Mouse (Mus musculus): Measurements from ENCODE around the gene Acadm. TPM values are rescaled to one million over a fixed set of nuclear protein-coding genes. Genes with fewer than 3 reads are reported as not detected.

The Acadm gene
- polyA plus RNA-seq, 1 experiment from 2014 or later, result 56.5 TPM

- no peaks in the 10 kb centered on the region; the same call in 1 of the 2 replicates for H3K36me3 ChIP-seq (ENCODE audit: control insufficient read depth, insufficient read depth, low read length)
- no peaks in the 10 kb centered on the region for H3K4me1 ChIP-seq (ENCODE audit: control insufficient read depth, insufficient read depth, low read length)
- no peak overlapping the region for H3K9ac ChIP-seq (replicated peaks; ENCODE audit: low read depth, low read length)
- no peak overlapping the region for H3K4me2 ChIP-seq (ENCODE audit: low read depth, low read length)
- H3K9me3 ChIP-seq (ENCODE audit: control insufficient read depth, low read length), result no peaks in the 10 kb centered on the region
- no peak overlapping the region for H3K4me3 ChIP-seq (ENCODE audit: low read depth, low read length)
- ATAC-seq (ENCODE audit: low read depth), result no peak
- H3K27ac ChIP-seq (ENCODE audit: low read depth, low read length), result no peak overlapping the region
- WGBS, result 92% methylated on average over 7 of the region's 7 CpGs
- H3K27me3 ChIP-seq (ENCODE audit: control insufficient read depth, insufficient read depth, low read length), result no peaks in the 10 kb centered on the region
Observed at GRCm38 (mm10) chr3:153926333-153926732, 18.1 kb downstream of the Acadm start.

GRCm38 (mm10) chr3:153921147-153921910 lies 23.1 kb downstream of the Acadm start:
- 96% methylated on average over 10 of the region's 10 CpGs for WGBS
- Histone ChIP-seq H3K27me3 (ENCODE audit: control insufficient read depth, insufficient read depth, low read length) (no peaks in the 10 kb centered on the region), H3K9ac (replicated peaks; ENCODE audit: low read depth, low read length) (no peak overlapping the region), H3K4me2 (ENCODE audit: low read depth, low read length) (no peak overlapping the region), H3K4me3 (ENCODE audit: low read depth, low read length) (no peak overlapping the region), H3K36me3 (ENCODE audit: control insufficient read depth, insufficient read depth, low read length) (no peaks in the 10 kb centered on the region; the same call in 1 of the 2 replicates), H3K27ac (ENCODE audit: low read depth, low read length) (no peak overlapping the region), H3K4me1 (ENCODE audit: control insufficient read depth, insufficient read depth, low read length) (no peaks in the 10 kb centered on the region), H3K9me3 (ENCODE audit: control insufficient read depth, low read length) (no peaks in the 10 kb centered on the region)
- no peak for ATAC-seq (ENCODE audit: low read depth)

GRCm38 (mm10) chr3:153917200-153917599 lies 27.2 kb downstream of the Acadm start:
- H3K4me3 ChIP-seq (ENCODE audit: low read depth, low read length), result no peak overlapping the region
- H3K4me1 ChIP-seq (ENCODE audit: control insufficient read depth, insufficient read depth, low read length), result peaks cover 3% of the 10 kb centered on the region; the same call in 1 of the 2 replicates
- no peak overlapping the region for H3K9ac ChIP-seq (replicated peaks; ENCODE audit: low read depth, low read length)
- no peaks in the 10 kb centered on the region for H3K27me3 ChIP-seq (ENCODE audit: control insufficient read depth, insufficient read depth, low read length)
- no peaks in the 10 kb centered on the region for H3K36me3 ChIP-seq (ENCODE audit: control insufficient read depth, insufficient read depth, low read length)
- no peaks in the 10 kb centered on the region for H3K9me3 ChIP-seq (ENCODE audit: control insufficient read depth, low read length)
- H3K4me2 ChIP-seq (ENCODE audit: low read depth, low read length), result no peak overlapping the region
- H3K27ac ChIP-seq (ENCODE audit: low read depth, low read length), result no peak overlapping the region
- no peak for ATAC-seq (ENCODE audit: low read depth)
- 7% methylated on average over 1 of the region's 1 CpGs for WGBS

- 44% methylated on average over 6 of the region's 6 CpGs for WGBS
- H3K27me3 ChIP-seq (ENCODE audit: control insufficient read depth, insufficient read depth, low read length), result no peaks in the 10 kb centered on the region
- ATAC-seq (ENCODE audit: low read depth), result no peak
- peak overlapping the region; percentile 92 for H3K4me2 ChIP-seq (ENCODE audit: low read depth, low read length)
- peaks cover 25% of the 10 kb centered on the region for H3K4me1 ChIP-seq (ENCODE audit: control insufficient read depth, insufficient read depth, low read length)
- H3K4me3 ChIP-seq (ENCODE audit: low read depth, low read length), result peak overlapping the region; percentile 73
- H3K9me3 ChIP-seq (ENCODE audit: control insufficient read depth, low read length), result no peaks in the 10 kb centered on the region
- peaks cover 19% of the 10 kb centered on the region for H3K36me3 ChIP-seq (ENCODE audit: control insufficient read depth, insufficient read depth, low read length)
- peak overlapping the region; percentile 82 for H3K9ac ChIP-seq (replicated peaks; ENCODE audit: low read depth, low read length)
- H3K27ac ChIP-seq (ENCODE audit: low read depth, low read length), result peak overlapping the region; percentile 93
Observed at GRCm38 (mm10) chr3:153913510-153914243, 30.8 kb downstream of the Acadm start.

- 1% methylated on average over 65 of the region's 65 CpGs for WGBS
- H3K4me1 ChIP-seq (ENCODE audit: control insufficient read depth, insufficient read depth, low read length), result peaks cover 25% of the 10 kb centered on the region
- peak within 1 kb of the TSS; percentile 92 for H3K4me2 ChIP-seq (ENCODE audit: low read depth, low read length)
- no peaks in the 10 kb centered on the region for H3K27me3 ChIP-seq (ENCODE audit: control insufficient read depth, insufficient read depth, low read length)
- no peaks in the 10 kb centered on the region for H3K9me3 ChIP-seq (ENCODE audit: control insufficient read depth, low read length)
- H3K27ac ChIP-seq (ENCODE audit: low read depth, low read length), result peak within 1 kb of the TSS; percentile 93
- H3K9ac ChIP-seq (replicated peaks; ENCODE audit: low read depth, low read length), result peak within 1 kb of the TSS; percentile 90
- H3K4me3 ChIP-seq (ENCODE audit: low read depth, low read length), result peak within 1 kb of the TSS; percentile 73
- ATAC-seq (ENCODE audit: low read depth), result peak; percentile 98
- peaks cover 28% of the 10 kb centered on the region for H3K36me3 ChIP-seq (ENCODE audit: control insufficient read depth, insufficient read depth, low read length)
Observed at GRCm38 (mm10) chr3:153912546-153913509, 31.6 kb downstream of the Acadm start, which contains the start of gene Rabggtb. Gene Rabggtb (minus strand): TSS chr3:153913009.

GRCm38 (mm10) chr3:153911882-153912440 lies 32.5 kb downstream of the Acadm start:
- Histone ChIP-seq H3K36me3 (ENCODE audit: control insufficient read depth, insufficient read depth, low read length) (peaks cover 31% of the 10 kb centered on the region), H3K27me3 (ENCODE audit: control insufficient read depth, insufficient read depth, low read length) (no peaks in the 10 kb centered on the region), H3K9ac (replicated peaks; ENCODE audit: low read depth, low read length) (peak overlapping the region; percentile 90), H3K9me3 (ENCODE audit: control insufficient read depth, low read length) (no peaks in the 10 kb centered on the region), H3K4me1 (ENCODE audit: control insufficient read depth, insufficient read depth, low read length) (peaks cover 25% of the 10 kb centered on the region), H3K4me2 (ENCODE audit: low read depth, low read length) (peak overlapping the region; percentile 92), H3K4me3 (ENCODE audit: low read depth, low read length) (peak overlapping the region; percentile 73), H3K27ac (ENCODE audit: low read depth, low read length) (no peak overlapping the region; the same call in 1 of the 2 replicates)
- WGBS, result 3% methylated on average over 12 of the region's 12 CpGs
- no peak for ATAC-seq (ENCODE audit: low read depth)

GRCm38 (mm10) chr3:153911197-153911881 lies 33.1 kb downstream of the Acadm start:
- no peak for ATAC-seq (ENCODE audit: low read depth)

GRCm38 (mm10) chr3:153910489-153910888 lies 33.9 kb downstream of the Acadm start:
- WGBS, result 70% methylated on average over 7 of the region's 7 CpGs
- H3K9me3 ChIP-seq (ENCODE audit: control insufficient read depth, low read length), result no peaks in the 10 kb centered on the region
- H3K9ac ChIP-seq (replicated peaks; ENCODE audit: low read depth, low read length), result 0 out of 2 replicates have a peak overlapping the region, but pooled peaks have one; percentile 8
- H3K4me2 ChIP-seq (ENCODE audit: low read depth, low read length), result peak overlapping the region; percentile 92; the same call in 1 of the 2 replicates
- peaks cover 39% of the 10 kb centered on the region for H3K36me3 ChIP-seq (ENCODE audit: control insufficient read depth, insufficient read depth, low read length)
- H3K4me3 ChIP-seq (ENCODE audit: low read depth, low read length), result no peak overlapping the region
- peaks cover 25% of the 10 kb centered on the region for H3K4me1 ChIP-seq (ENCODE audit: control insufficient read depth, insufficient read depth, low read length)
- no peak for ATAC-seq (ENCODE audit: low read depth)
- no peaks in the 10 kb centered on the region for H3K27me3 ChIP-seq (ENCODE audit: control insufficient read depth, insufficient read depth, low read length)
- H3K27ac ChIP-seq (ENCODE audit: low read depth, low read length), result no peak overlapping the region

More at GRCm38 (mm10) chr3:153911197-153911881, 33.1 kb downstream of the Acadm start:
- 46% methylated on average over 8 of the region's 8 CpGs for WGBS
- H3K27me3 ChIP-seq (ENCODE audit: control insufficient read depth, insufficient read depth, low read length), result no peaks in the 10 kb centered on the region
- H3K4me2 ChIP-seq (ENCODE audit: low read depth, low read length), result peak overlapping the region; percentile 92
- no peaks in the 10 kb centered on the region for H3K9me3 ChIP-seq (ENCODE audit: control insufficient read depth, low read length)
- H3K4me3 ChIP-seq (ENCODE audit: low read depth, low read length), result peak overlapping the region; percentile 73
- peaks cover 31% of the 10 kb centered on the region for H3K36me3 ChIP-seq (ENCODE audit: control insufficient read depth, insufficient read depth, low read length)
- H3K27ac ChIP-seq (ENCODE audit: low read depth, low read length), result no peak overlapping the region; the same call in 1 of the 2 replicates
- peak overlapping the region; percentile 90; the same call in 1 of the 2 replicates for H3K9ac ChIP-seq (replicated peaks; ENCODE audit: low read depth, low read length)
- peaks cover 25% of the 10 kb centered on the region for H3K4me1 ChIP-seq (ENCODE audit: control insufficient read depth, insufficient read depth, low read length)

Data from neural tube, embryonic 14.5 days (tissue).